Mouse (Mus musculus) embryonic facial prominence, embryonic 10.5 days (tissue): ENCODE data around the gene Acpp. TPM values are rescaled to one million over a fixed set of nuclear protein-coding genes. Genes with fewer than 3 reads are reported as not detected.

Experiments used
- DNase-seq: peaks from one replicate; pipeline ENCODE4 v3.0.0-alpha.2; 2017; ENCODE audit warnings: low spot score
- H3K27ac ChIP-seq: fragments of 300-500 bp; sonication (generic); replicated peaks from 2 replicates; pipeline ENCODE4 v1.5.1; 2016; ENCODE audit warnings: mild to moderate bottlenecking
- H3K27me3 ChIP-seq: fragments of 300-500 bp; sonication (generic); replicated peaks from 2 replicates; pipeline ENCODE4 v1.6.1; 2016; ENCODE audit warnings: low read depth, mild to moderate bottlenecking; ENCODE audit not compliant: poor library complexity, severe bottlenecking
- H3K36me3 ChIP-seq: fragments of 300-500 bp; sonication (generic); replicated peaks from 2 replicates; pipeline ENCODE4 v1.6.1; 2016; ENCODE audit warnings: mild to moderate bottlenecking, moderate library complexity
- H3K4me1 ChIP-seq: fragments of 300-500 bp; sonication (generic); 2 replicates; pipeline ENCODE4 v1.6.1; 2016
- H3K4me3 ChIP-seq: fragments of 300-500 bp; sonication (generic); 2 replicates; pipeline ENCODE4 v1.5.1; 2016; ENCODE audit warnings: mild to moderate bottlenecking, moderate library complexity
- H3K9me3 ChIP-seq: fragments of 300-500 bp; sonication (generic); 2 replicates; pipeline ENCODE4 v1.6.1; 2016; ENCODE audit warnings: mild to moderate bottlenecking
- WGBS: fragments of 180-500 bp; shearing (Covaris S2); methylation state at CpG from one replicate; pipeline ENCODE4 v1.1.7; 2016; 5-methylcytosine and 5-hydroxymethylcytosine counted together
- polyA plus RNA-seq: library from polyadenylated mRNA; unstranded; fragments of >200 nt; fragmentation: Nextera tagmentation; extraction: Ambion mirVana; gene quantifications from 2 replicates; pipeline ENCODE4 v1.2.1, GENCODE M21; 2016

Acpp gene
- polyA plus RNA-seq, 1 experiment from 2014 or later, result 0.97 TPM

DNA sequence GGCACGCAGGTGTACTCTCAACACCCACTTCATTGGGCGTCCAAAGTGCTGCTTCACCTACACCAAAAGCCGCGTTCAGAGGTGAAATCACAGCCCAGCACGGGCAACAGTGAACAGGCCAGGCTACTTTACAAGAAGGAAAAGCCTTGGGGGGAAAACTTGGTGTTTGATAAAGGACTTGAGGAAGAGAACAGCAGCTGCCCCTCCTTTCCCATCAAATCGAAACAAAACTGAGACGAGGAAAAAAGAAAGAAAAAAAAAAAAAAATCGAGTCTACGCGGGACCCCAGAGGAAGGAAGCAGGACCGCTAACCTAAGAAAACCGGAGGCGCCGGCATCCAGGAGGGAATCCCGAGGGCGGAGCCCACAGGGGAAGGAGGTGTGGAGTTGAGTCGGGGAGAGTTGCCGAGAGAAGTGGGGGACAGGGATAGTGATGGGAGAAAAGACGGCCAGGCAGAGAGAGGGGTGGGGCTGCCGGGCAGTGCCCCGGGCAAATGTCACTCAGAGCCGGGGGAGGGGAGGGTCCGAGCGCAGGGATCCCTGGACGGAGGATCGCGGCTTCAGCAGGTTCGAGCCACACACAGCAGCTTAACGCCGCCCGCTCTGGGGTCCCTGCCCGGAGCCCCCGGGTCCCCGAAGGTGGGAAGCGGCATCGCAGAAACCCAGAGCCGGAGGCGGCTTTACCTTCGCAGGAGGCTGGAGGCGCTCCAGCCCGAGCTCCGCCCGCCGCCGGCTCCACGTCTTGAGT is 75.4 kb downstream of the Acpp start:
- peak overlapping the region; percentile 92 for H3K27ac ChIP-seq
- WGBS, result under 1% methylated on average over 46 of the region's 46 CpGs
- no peaks in the 10 kb centered on the region for H3K27me3 ChIP-seq
- peaks cover 23% of the 10 kb centered on the region for H3K4me1 ChIP-seq
- no peaks in the 10 kb centered on the region for H3K9me3 ChIP-seq
- peak overlapping the region; percentile 93 for H3K4me3 ChIP-seq
- DNase-seq, result peak; percentile 76
- H3K36me3 ChIP-seq, result no peaks in the 10 kb centered on the region

DNA sequence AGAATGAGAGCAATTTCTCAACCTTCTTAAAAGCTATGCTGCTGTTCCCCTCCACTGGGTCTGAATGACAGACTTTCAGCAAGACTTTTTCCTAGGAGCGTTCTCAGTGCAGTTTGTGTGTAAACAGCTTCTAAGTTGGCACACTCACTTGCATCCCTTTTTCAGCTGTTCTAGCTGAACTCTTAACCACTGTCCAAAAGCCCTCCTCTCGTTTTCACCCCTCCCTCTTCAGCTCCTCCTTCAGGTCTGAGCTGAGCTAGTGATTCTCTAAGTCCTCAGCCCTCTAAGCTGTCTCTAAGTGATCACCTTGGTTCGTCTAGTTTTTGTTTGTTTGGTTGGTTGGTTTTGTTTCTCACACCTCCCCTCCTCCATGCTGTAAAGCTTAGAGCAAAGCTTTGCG is 77.2 kb downstream of the Acpp start:
- Histone ChIP-seq H3K27ac (no peak overlapping the region), H3K36me3 (no peaks in the 10 kb centered on the region), H3K9me3 (no peaks in the 10 kb centered on the region), H3K27me3 (no peaks in the 10 kb centered on the region), H3K4me3 (no peak overlapping the region), H3K4me1 (peaks cover 23% of the 10 kb centered on the region)
- 58% methylated on average over 4 of the region's 4 CpGs for WGBS
- no peak for DNase-seq

DNA sequence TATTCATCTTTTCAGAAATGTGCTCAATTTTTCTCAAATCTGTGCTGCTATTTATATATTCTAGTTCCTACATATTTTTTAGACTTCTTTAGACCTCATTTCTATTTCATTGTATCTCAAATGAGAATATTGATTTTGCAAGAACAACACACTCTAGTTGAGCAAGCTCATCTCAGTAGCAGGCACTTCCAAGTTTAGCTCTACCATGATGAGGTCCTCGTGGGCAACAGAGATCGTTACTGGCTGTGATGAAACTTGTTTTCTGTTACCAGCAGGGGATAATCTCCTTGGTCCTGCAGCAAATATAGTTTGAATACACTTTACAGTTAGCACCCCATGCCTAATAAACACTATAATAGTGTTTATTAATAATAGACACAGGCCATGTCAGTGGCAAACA is 81.5 kb downstream of the Acpp start:
- Histone ChIP-seq H3K9me3 (no peaks in the 10 kb centered on the region), H3K4me3 (no peak overlapping the region), H3K27me3 (no peaks in the 10 kb centered on the region), H3K27ac (no peak overlapping the region), H3K4me1 (peaks cover 9% of the 10 kb centered on the region), H3K36me3 (no peaks in the 10 kb centered on the region)
- DNase-seq, result no peak
- 78% methylated on average over 2 of the region's 2 CpGs for WGBS

DNA sequence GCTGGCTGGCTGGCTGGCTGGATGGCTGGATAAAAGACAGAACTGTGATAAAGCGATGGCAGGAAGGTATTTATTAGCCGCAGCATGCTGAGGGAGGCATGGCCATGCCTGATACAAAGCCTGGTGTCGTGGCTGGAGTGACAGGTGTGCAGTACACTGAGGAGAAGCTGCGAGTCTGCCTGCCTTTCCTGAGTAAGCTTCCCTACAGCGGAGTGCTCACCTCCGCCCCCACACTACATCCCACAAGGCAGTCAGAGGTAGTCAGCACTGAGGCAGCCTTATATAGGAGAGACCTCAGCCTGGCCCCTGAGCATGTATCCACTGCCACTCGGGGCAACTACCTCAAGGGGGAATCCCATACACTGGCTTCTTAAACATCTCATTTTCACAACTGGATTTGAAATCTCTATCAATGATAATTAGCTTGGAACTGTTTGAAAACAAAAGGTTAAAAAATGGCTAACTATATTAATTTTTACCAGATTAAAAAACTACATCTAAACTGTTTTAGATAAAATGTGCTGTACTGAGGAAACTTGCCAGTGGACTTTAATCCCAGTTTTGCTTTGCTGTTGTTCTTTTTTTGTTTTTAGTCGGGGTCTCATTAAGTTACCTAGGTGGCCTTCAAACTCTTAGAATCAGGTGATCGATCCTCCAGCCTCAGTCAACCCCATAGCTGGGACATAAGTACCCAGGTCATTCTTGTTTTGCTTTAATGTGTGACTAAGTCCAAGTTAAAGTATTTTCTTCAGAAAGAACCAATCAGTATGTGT is 83.0 kb downstream of the Acpp start:
- WGBS, result 73% methylated on average over 9 of the region's 9 CpGs
- no peak overlapping the region for H3K27ac ChIP-seq
- no peaks in the 10 kb centered on the region for H3K9me3 ChIP-seq
- H3K36me3 ChIP-seq, result no peaks in the 10 kb centered on the region
- H3K4me3 ChIP-seq, result no peak overlapping the region
- no peaks in the 10 kb centered on the region for H3K4me1 ChIP-seq
- no peaks in the 10 kb centered on the region for H3K27me3 ChIP-seq
- no peak for DNase-seq

DNA sequence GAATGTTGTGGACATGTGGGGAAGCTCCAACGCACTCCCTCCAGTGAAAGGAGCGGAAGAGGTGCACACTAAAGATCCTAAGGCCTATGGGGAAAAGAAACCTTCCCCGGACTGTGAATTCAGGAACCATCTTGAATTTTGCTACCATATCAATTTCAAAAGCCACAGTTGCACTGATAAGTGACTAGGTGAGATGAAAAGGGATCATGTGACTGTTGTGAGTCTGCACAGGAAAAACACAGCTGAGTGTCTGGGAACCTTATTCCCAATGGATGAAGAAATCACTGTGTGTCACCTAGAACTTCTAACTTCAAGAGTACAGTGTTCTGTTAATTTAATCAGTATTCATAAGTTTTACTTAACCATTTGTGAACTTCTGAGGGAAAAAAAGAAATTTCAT is 84.9 kb downstream of the Acpp start:
- no peaks in the 10 kb centered on the region for H3K27me3 ChIP-seq
- H3K4me1 ChIP-seq, result no peaks in the 10 kb centered on the region
- H3K4me3 ChIP-seq, result no peak overlapping the region
- H3K36me3 ChIP-seq, result no peaks in the 10 kb centered on the region
- no peak for DNase-seq
- H3K9me3 ChIP-seq, result no peaks in the 10 kb centered on the region
- 95% methylated on average over 3 of the region's 3 CpGs for WGBS
- H3K27ac ChIP-seq, result no peak overlapping the region

DNA sequence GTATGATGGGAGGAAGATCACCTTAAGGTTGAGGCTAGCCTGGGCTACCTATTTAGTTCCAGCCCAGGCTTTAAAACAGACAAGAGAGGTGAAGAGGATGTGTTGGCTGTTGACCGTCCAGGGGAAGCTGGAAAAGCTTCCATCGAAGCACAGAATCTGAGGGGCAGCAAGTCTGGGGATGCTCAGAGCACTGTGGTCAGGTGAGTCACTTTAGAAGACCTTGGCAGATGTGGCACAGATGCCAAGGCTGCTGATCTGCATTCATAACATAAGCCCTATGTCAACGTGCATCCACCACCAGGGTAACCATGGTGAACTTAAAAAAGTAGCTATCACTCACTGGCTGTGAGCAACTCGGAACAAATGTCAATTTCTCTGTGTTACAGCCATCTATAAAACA is 85.9 kb downstream of the Acpp start:
- Histone ChIP-seq H3K9me3 (no peaks in the 10 kb centered on the region), H3K36me3 (peaks cover 2% of the 10 kb centered on the region), H3K27ac (no peak overlapping the region), H3K27me3 (no peaks in the 10 kb centered on the region), H3K4me1 (no peaks in the 10 kb centered on the region), H3K4me3 (no peak overlapping the region)
- no peak for DNase-seq
- 90% methylated on average over 4 of the region's 4 CpGs for WGBS

DNA sequence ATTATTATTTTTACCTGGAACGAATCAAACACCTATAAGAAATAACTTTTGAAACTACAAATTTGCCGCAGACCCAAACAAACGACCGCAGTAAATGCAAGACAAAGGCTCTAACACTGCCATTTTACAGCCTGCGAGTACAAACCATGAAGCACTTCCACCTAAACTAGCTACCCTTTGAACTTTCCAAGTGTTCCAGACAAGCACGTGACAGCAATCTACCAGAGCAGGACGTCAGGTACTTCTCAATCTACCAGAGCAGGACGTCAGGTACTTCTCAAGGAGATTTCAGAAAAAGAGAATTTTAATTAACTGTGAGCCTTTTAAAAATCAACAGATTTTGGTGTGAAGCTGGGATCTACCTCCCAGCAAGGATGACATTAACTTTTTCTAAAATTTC is 86.4 kb downstream of the Acpp start:
- Histone ChIP-seq H3K9me3 (no peaks in the 10 kb centered on the region), H3K4me1 (no peaks in the 10 kb centered on the region), H3K27ac (no peak overlapping the region), H3K36me3 (peaks cover 8% of the 10 kb centered on the region), H3K4me3 (no peak overlapping the region), H3K27me3 (no peaks in the 10 kb centered on the region)
- WGBS, result 85% methylated on average over 8 of the region's 8 CpGs
- no peak for DNase-seq

DNA sequence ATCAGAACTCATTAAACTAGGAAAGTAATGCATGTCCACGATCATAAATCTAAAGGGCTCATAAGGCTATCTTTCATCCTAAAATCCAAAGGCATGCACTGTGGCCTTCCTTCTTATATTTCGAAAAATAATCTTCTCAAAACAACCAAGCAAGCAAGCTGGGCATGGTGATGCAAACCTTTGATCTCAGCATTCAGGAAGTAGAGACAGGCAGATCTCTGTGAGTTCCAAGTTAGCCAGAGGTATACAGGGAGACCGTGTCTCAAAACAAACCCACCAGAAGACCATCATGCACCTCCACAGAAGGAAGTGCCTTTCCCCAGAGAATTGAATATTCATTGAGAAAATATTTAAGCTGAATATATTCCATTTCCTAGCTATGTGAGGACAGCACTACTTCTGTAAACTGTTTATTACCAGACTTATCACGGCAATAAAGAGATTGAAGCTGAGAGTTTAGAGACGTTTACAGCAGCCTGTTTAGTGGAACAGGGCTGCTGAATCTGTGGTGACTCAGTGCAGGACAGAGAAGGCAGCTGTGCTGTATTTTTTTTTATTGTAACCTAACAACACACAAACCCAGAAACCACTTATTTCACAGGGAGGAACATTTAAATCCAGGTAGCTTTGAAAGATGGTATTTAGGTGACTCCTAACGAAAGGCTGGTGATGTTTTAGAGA is 90.1 kb downstream of the Acpp start:
- WGBS, result 86% methylated on average over 6 of the region's 6 CpGs
- H3K4me1 ChIP-seq, result no peaks in the 10 kb centered on the region
- no peaks in the 10 kb centered on the region for H3K27me3 ChIP-seq
- DNase-seq, result no peak
- H3K4me3 ChIP-seq, result no peak overlapping the region
- no peak overlapping the region for H3K27ac ChIP-seq
- H3K36me3 ChIP-seq, result peaks cover 35% of the 10 kb centered on the region
- H3K9me3 ChIP-seq, result no peaks in the 10 kb centered on the region

DNA sequence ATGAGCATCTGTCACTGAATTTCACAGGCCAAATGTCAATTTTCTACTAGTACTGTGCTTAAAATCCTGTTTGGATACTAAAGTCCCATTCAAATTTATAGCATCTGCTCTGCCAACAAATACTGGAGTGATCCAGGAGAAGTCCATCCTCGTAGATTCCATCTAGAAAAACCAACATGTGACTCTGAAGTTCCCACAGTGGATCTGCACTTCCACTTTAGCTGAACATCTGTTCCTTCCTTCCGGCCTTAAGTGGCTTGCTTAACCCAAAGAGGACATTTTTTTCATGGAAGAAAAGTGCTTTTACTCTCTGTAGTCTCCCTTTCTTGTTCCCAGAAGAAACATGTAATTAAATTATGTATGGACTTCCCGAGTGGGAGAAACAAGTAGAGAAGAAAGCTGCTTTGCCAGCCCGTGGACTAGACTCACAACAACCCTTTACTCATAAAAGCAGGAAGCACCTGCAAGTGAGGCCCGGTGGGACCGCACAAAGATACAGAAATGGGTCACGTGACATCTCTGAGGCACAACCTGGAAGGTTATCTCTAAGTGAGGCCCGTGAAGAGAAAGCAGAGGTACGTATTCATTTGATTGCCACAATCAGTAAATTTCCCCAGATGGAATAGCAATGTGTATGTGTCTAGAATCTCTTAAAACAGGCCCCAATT is 93.6 kb downstream of the Acpp start:
- Histone ChIP-seq H3K27me3 (no peaks in the 10 kb centered on the region), H3K27ac (no peak overlapping the region), H3K36me3 (peaks cover 55% of the 10 kb centered on the region), H3K4me1 (no peaks in the 10 kb centered on the region), H3K4me3 (no peak overlapping the region), H3K9me3 (no peaks in the 10 kb centered on the region)
- WGBS, result 89% methylated on average over 9 of the region's 9 CpGs
- no peak for DNase-seq

DNA sequence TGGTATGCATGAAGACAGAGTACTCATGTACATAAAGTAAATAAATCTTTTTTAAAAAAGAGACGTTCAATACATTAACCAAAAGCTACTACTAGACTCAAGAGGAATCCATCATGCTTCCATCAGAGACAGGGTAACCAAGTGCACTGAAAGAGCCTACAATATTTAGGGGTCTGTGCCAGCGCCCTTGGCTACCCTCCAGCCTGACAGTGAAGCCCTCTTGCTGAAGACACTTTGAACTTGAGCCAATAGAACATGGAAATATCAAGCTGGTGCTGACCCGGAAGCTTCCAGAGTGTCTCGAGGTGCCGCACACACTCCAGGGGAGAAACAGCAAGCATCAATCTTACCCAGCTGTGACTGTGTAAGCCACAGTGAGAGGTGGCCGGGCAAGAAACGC is 97.4 kb downstream of the Acpp start:
- 94% methylated on average over 7 of the region's 7 CpGs for WGBS
- Histone ChIP-seq H3K4me1 (no peaks in the 10 kb centered on the region), H3K36me3 (peaks cover 68% of the 10 kb centered on the region), H3K27me3 (no peaks in the 10 kb centered on the region), H3K9me3 (no peaks in the 10 kb centered on the region), H3K4me3 (no peak overlapping the region), H3K27ac (no peak overlapping the region)
- no peak for DNase-seq

DNA sequence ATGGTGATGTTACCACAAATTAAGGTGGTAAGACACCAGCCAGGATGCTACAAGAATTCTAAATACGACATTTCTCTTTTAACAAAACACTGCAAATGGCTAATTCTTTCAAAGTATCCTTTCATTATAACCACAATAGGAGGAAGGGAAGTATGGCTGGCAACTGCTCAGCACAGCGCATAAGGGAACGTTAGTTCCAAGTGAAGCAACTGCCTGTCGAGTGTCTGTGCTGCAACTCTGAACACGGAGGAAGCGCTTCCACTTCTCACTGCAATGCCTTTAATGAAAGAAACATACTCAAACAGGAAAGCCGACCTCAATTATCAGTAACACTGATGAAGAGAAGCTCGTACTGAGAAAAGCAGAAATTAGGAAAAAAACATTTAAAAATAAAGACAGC is 98.5 kb downstream of the Acpp start:
- Histone ChIP-seq H3K9me3 (no peaks in the 10 kb centered on the region), H3K27me3 (no peaks in the 10 kb centered on the region), H3K4me3 (no peak overlapping the region), H3K36me3 (peaks cover 70% of the 10 kb centered on the region), H3K4me1 (no peaks in the 10 kb centered on the region), H3K27ac (no peak overlapping the region)
- DNase-seq, result no peak
- WGBS, result 93% methylated on average over 8 of the region's 8 CpGs
